Mouse (Mus musculus) intestine, postnatal 0 days (tissue): ENCODE measurements at regions not wholly inside any gene's neighbourhood (a gene's known extent, or its start where the extent isn't known, plus 50 kb on each side); places are given as distances from the start of the nearest gene placed in this dataset.
A peak's percentile ranks its signal among the peaks of the same experiment; 100 is the strongest.
"Not testable (repeated sequence)": the region's sequence is repeated elsewhere in the genome, so short reads cannot be mapped to it uniquely, and the experiment has no call there.

Experiments used
- ATAC-seq: fragments of 200-750 bp; cut with Nextera tagmentation; 2 replicates; pipeline ENCODE4 v1.8.0; 2017; ENCODE audit warnings: mild to moderate bottlenecking, moderate TSS enrichment, moderate library complexity
- H3K27ac ChIP-seq: fragments of 300-500 bp; sonication (generic); 2 replicates; pipeline ENCODE4 v1.5.1; 2014; ENCODE audit warnings: mild to moderate bottlenecking, low read depth, low read length, moderate library complexity
- H3K27me3 ChIP-seq: fragments of 300-500 bp; sonication (generic); replicated peaks from 2 replicates; pipeline ENCODE4 v1.6.1; 2014; ENCODE audit warnings: low read length, mixed read lengths; ENCODE audit not compliant: control insufficient read depth, insufficient read depth
- H3K36me3 ChIP-seq: fragments of 300-500 bp; sonication (generic); 2 replicates; pipeline ENCODE4 v1.6.1; 2014; ENCODE audit warnings: mild to moderate bottlenecking, moderate library complexity; ENCODE audit not compliant: control insufficient read depth, insufficient read depth
- H3K4me1 ChIP-seq: fragments of 300-500 bp; sonication (generic); replicated peaks from 2 replicates; pipeline ENCODE4 v1.6.1; 2014; ENCODE audit warnings: antibody characterized with exemption, low read length, mixed read lengths; ENCODE audit not compliant: control insufficient read depth, insufficient read depth
- H3K4me2 ChIP-seq: fragments of 300-500 bp; sonication (generic); replicated peaks from 2 replicates; pipeline ENCODE4 v1.6.1; 2014; ENCODE audit warnings: low read depth, mild to moderate bottlenecking, moderate library complexity
- H3K4me3 ChIP-seq: fragments of 300-500 bp; sonication (generic); 2 replicates; pipeline ENCODE4 v1.5.1; 2014; ENCODE audit warnings: low read depth, low read length
- H3K9ac ChIP-seq: fragments of 300-500 bp; sonication (generic); 2 replicates; pipeline ENCODE4 v1.6.1; 2014; ENCODE audit warnings: mild to moderate bottlenecking, low read depth, low read length
- H3K9me3 ChIP-seq: fragments of 300-500 bp; sonication (generic); 2 replicates; pipeline ENCODE4 v1.6.1; 2016; ENCODE audit warnings: mixed run types; ENCODE audit not compliant: control insufficient read depth
- CTCF ChIP-seq: sonication (generic); IDR thresholded peaks from 2 replicates; pipeline ENCODE4 v1.5.1; 2016; ENCODE audit warnings: low read depth, mild to moderate bottlenecking, control low read depth, antibody characterized with exemption, moderate library complexity
- WGBS: fragments of 180-500 bp; shearing (Covaris S2); extraction: QIAGEN DNeasy Blood & Tissue Kit; methylation state at CpG from one replicate; pipeline ENCODE4 v1.1.7; 2014; 5-methylcytosine and 5-hydroxymethylcytosine counted together

- TF ChIP-seq CTCF = no peak
- Histone ChIP-seq H3K9ac (no peak overlapping the region), H3K27me3 (no peaks in the 10 kb centered on the region), H3K4me1 (no peaks in the 10 kb centered on the region), H3K4me2 (no peak overlapping the region), H3K9me3 (no peaks in the 10 kb centered on the region), H3K36me3 (no peaks in the 10 kb centered on the region), H3K4me3 (no peak overlapping the region), H3K27ac (no peak overlapping the region)
- no peak for ATAC-seq
- WGBS = 78% methylated on average over 1 of the region's 1 CpGs
These were observed 434.2 kb upstream of the Sema6d start for GRCm38 (mm10) chr2:123655551-123655950.

GRCm38 (mm10) chr2:123688290-123689030 is 401.3 kb upstream of the Sema6d start:
- H3K4me3 ChIP-seq = no peak overlapping the region
- WGBS = 68% methylated on average over 4 of the region's 4 CpGs
- no peak for TF ChIP-seq CTCF
- no peak for ATAC-seq
- H3K27me3 ChIP-seq = no peaks in the 10 kb centered on the region
- H3K4me1 ChIP-seq = no peaks in the 10 kb centered on the region
- no peak overlapping the region for H3K9ac ChIP-seq
- no peak overlapping the region for H3K4me2 ChIP-seq
- H3K9me3 ChIP-seq = no peaks in the 10 kb centered on the region
- no peak overlapping the region for H3K27ac ChIP-seq
- H3K36me3 ChIP-seq = no peaks in the 10 kb centered on the region

- Histone ChIP-seq H3K9ac (no peak overlapping the region), H3K9me3 (no peaks in the 10 kb centered on the region), H3K27me3 (no peaks in the 10 kb centered on the region), H3K4me1 (no peaks in the 10 kb centered on the region), H3K4me3 (no peak overlapping the region), H3K27ac (no peak overlapping the region), H3K36me3 (no peaks in the 10 kb centered on the region), H3K4me2 (no peak overlapping the region)
- 72% methylated on average over 1 of the region's 1 CpGs for WGBS
- no peak for ATAC-seq
- TF ChIP-seq CTCF = no peak
These were observed 400.0 kb upstream of the Sema6d start for GRCm38 (mm10) chr2:123689801-123690200.

GRCm38 (mm10) chr2:123739688-123740087 is 350.1 kb upstream of the Sema6d start:
- no peaks in the 10 kb centered on the region for H3K27me3 ChIP-seq
- H3K27ac ChIP-seq = no peak overlapping the region
- TF ChIP-seq CTCF = no peak
- 80% methylated on average over 4 of the region's 4 CpGs for WGBS
- no peak for ATAC-seq
- no peak overlapping the region for H3K4me3 ChIP-seq
- H3K36me3 ChIP-seq = no peaks in the 10 kb centered on the region
- no peak overlapping the region for H3K9ac ChIP-seq
- no peaks in the 10 kb centered on the region for H3K9me3 ChIP-seq
- no peaks in the 10 kb centered on the region for H3K4me1 ChIP-seq
- H3K4me2 ChIP-seq = no peak overlapping the region

GRCm38 (mm10) chr2:123740541-123740940 is 349.2 kb upstream of the Sema6d start:
- Histone ChIP-seq H3K27me3 (no peaks in the 10 kb centered on the region), H3K4me2 (no peak overlapping the region), H3K27ac (no peak overlapping the region), H3K9me3 (no peaks in the 10 kb centered on the region), H3K4me1 (no peaks in the 10 kb centered on the region), H3K36me3 (no peaks in the 10 kb centered on the region), H3K9ac (no peak overlapping the region), H3K4me3 (no peak overlapping the region)
- WGBS = 78% methylated on average over 6 of the region's 6 CpGs
- no peak for ATAC-seq
- TF ChIP-seq CTCF = no peak

- Histone ChIP-seq H3K9ac (no peak overlapping the region), H3K27ac (no peak overlapping the region), H3K4me3 (no peak overlapping the region), H3K9me3 (no peaks in the 10 kb centered on the region), H3K4me1 (no peaks in the 10 kb centered on the region), H3K36me3 (no peaks in the 10 kb centered on the region), H3K27me3 (no peaks in the 10 kb centered on the region), H3K4me2 (peak overlapping the region; percentile 30; the same call in 1 of the 2 replicates)
- ATAC-seq = no peak
- TF ChIP-seq CTCF = no peak
- WGBS = 75% methylated on average over 7 of the region's 7 CpGs
These were observed 335.5 kb upstream of the Sema6d start for GRCm38 (mm10) chr2:123754220-123754619.

- peak overlapping the region; percentile 30; the same call in 1 of the 2 replicates for H3K4me2 ChIP-seq
- H3K36me3 ChIP-seq, H3K9me3 ChIP-seq, H3K4me1 ChIP-seq, H3K27ac ChIP-seq, H3K9ac ChIP-seq, H3K4me3 ChIP-seq, H3K27me3 ChIP-seq, ATAC-seq: not testable (repeated sequence)
- WGBS = 46% methylated on average over 10 of the region's 24 CpGs
These were observed 334.9 kb upstream of the Sema6d start for GRCm38 (mm10) chr2:123754656-123755499.
